Mouse (Mus musculus) brain, adult 10 weeks (tissue): ENCODE data around the gene Ddost. TPM values are rescaled to one million over a fixed set of nuclear protein-coding genes. Genes with fewer than 3 reads are reported as not detected.

Experiments
- polyA plus RNA-seq: library from polyadenylated mRNA; stranded (reverse); fragments of 350-450 nt; fragmentation: Illumina TruSeq; extraction: RNeasy Lipid Tissue Mini Kit (QIAGEN cat#74804); gene quantifications from one replicate; pipeline ENCODE4 v1.2.3, GENCODE M21; 2015; ENCODE audit warnings: low read depth, low replicate concordance

Ddost gene
- polyA plus RNA-seq: 112 TPM

DNA sequence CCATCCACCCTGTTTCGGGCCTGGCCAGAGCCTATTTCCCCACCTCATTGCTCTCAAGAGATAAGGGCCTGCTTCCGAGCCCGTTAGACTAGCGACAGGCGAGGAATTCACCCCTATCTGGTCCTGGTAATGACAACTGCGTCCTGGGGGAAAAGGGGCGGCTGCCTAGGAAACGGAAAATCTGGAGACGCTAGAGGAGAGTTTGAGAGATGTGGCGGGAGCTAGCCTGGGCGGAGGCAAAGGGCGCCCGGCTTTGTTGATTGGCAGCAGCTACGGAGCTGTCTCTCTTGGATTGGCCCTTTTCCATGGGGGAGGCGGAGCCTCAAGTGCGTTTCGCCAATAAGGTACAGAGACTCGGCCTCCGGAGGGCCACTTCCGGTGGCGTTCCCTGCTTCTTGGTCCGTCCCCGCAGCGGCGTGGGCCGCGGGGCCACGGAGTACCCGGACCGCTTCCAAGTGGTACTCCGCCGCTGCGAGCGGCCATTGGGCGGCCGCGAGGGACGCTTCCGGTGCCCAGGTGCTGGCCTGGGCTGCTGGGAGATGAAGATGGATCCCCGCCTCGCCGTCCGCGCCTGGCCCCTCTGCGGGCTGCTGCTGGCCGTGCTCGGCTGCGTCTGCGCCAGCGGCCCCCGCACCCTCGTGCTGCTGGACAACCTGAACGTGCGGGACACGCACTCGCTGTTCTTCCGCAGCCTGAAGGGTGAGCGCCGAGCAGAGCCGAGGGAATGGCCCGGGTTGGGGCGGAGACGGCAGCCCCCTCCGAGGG, at the start of gene Ddost:
Ddost (plus strand) TSS at position 391 of the 765 bp plus-strand sequence.

DNA sequence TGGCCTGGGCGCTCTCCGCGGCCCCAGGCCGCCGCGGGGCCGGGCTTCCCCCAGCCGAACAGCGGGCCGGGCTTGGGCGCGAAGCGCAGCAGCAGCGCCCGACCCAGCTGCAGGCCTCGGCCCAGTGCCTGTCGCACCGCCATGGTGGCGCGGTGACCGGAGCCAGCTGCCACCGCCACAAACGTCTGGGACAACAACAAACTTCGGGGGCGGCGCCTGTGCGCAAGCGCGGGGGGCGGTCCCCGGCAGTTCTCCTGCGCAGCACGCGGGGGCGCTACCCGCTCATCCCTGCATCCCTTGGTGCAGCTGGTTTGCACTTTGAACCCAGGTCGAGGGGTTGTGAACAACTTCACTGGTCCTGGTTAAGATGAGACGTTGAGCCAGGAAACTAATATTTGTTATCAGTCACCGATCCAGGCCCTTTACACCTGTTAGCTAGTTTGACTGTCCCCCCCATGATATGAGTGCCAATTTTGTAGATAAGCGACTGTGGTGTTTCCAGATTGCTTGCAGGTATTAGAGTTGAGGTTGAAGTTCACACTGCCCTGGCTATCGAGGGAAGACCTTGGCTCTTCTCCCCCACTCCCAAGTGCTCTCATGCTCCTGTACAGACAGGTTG, 21.7 kb downstream of the Ddost start, which contains the start of gene Pink1:
Pink1 (minus strand) TSS at position 231 of the 619 bp plus-strand sequence.

Other genes starting within 250 kb of the Ddost start
- 209 TPM for gene Hp1bp3, start 88.4 kb upstream of the Ddost start, polyA plus RNA-seq
- gene Sh2d5, start 54.3 kb upstream of the Ddost start, polyA plus RNA-seq: 73.9 TPM
- gene Kif17, start 54.3 kb upstream of the Ddost start, polyA plus RNA-seq: 21.6 TPM
- 413 TPM for gene Pink1, start 21.6 kb downstream of the Ddost start, polyA plus RNA-seq
- 4.9 TPM for gene Cda, start 63.3 kb downstream of the Ddost start, polyA plus RNA-seq
- gene Fam43b, start 91.8 kb downstream of the Ddost start, polyA plus RNA-seq: 18.7 TPM
- gene Mul1, start 129.9 kb downstream of the Ddost start, polyA plus RNA-seq: 30.1 TPM
- 1,117 TPM for gene Camk2n1, start 149.6 kb downstream of the Ddost start, polyA plus RNA-seq